8 mouse cellular contexts compared by ENCODE assay signal in genomic region chr11:115807971-115808370, GRCm38 (mm10). TPM values are rescaled to one million over a fixed set of nuclear protein-coding genes. Genes with fewer than 3 reads are reported as not detected.
A peak's percentile ranks its signal among the peaks of the same experiment; 100 is the strongest.
DNase-seq lines count a peak whose midpoint lies in the region; ATAC-seq lines count a peak whose summit lies in the region.

No protein-coding gene starts in this region.

- H3K4me3 ChIP-seq in kidney, embryonic 16.5 days (ENCODE audit: low read length): no peak overlapping the region
- no peak overlapping the region for H3K4me3 ChIP-seq in kidney, embryonic 14.5 days (ENCODE audit: low read length)
- H3K4me3 ChIP-seq in embryonic facial prominence, embryonic 12.5 days: no peak overlapping the region
- no peak overlapping the region for H3K4me3 ChIP-seq in midbrain, embryonic 16.5 days (ENCODE audit: low read depth, low read length)

- no peaks in the 10 kb centered on the region for H3K27me3 ChIP-seq in kidney, embryonic 16.5 days (ENCODE audit: insufficient read depth, low read length)
- H3K27me3 ChIP-seq in kidney, embryonic 14.5 days (ENCODE audit: control insufficient read depth, insufficient read depth, low read length): no peaks in the 10 kb centered on the region
- H3K27me3 ChIP-seq in embryonic facial prominence, embryonic 12.5 days: no peaks in the 10 kb centered on the region
- no peaks in the 10 kb centered on the region for H3K27me3 ChIP-seq in midbrain, embryonic 16.5 days (ENCODE audit: control insufficient read depth, insufficient read depth, low read depth, low read length)

- WGBS in kidney, embryonic 16.5 days: 70% methylated on average over 11 of the region's 11 CpGs
- 76% methylated on average over 11 of the region's 11 CpGs for WGBS in kidney, embryonic 14.5 days
- 69% methylated on average over 11 of the region's 11 CpGs for WGBS in embryonic facial prominence, embryonic 12.5 days
- 51% methylated on average over 11 of the region's 11 CpGs for WGBS in midbrain, embryonic 16.5 days

- peaks cover 53% of the 10 kb centered on the region for H3K4me1 ChIP-seq in kidney, embryonic 16.5 days (ENCODE audit: insufficient read depth, low read length)
- H3K4me1 ChIP-seq in kidney, embryonic 14.5 days (ENCODE audit: control insufficient read depth, insufficient read depth, low read length): peaks cover 47% of the 10 kb centered on the region
- H3K4me1 ChIP-seq in embryonic facial prominence, embryonic 12.5 days: peaks cover 55% of the 10 kb centered on the region
- peaks cover 29% of the 10 kb centered on the region for H3K4me1 ChIP-seq in midbrain, embryonic 16.5 days (ENCODE audit: control insufficient read depth, insufficient read depth, low read length)

- peak; percentile 43 for DNase-seq in heart, postnatal 4 days
- DNase-seq in adrenal gland, postnatal 4 days (ENCODE audit: low spot score in 2 of 2): no peak
- no peak for DNase-seq in spleen, postnatal 4 days (ENCODE audit: low spot score in 2 of 2)
- DNase-seq in thymus, postnatal 10 days (ENCODE audit: low spot score in 2 of 2): no peak

- H3K27ac ChIP-seq in kidney, embryonic 16.5 days (ENCODE audit: low read length): no peak overlapping the region; the same call in 1 of the 2 replicates
- H3K27ac ChIP-seq in kidney, embryonic 14.5 days (ENCODE audit: low read depth, low read length): no peak overlapping the region; the same call in 1 of the 2 replicates
- H3K27ac ChIP-seq in embryonic facial prominence, embryonic 12.5 days: no peak overlapping the region; the same call in 1 of the 2 replicates
- H3K27ac ChIP-seq in midbrain, embryonic 16.5 days (ENCODE audit: low read length): peak overlapping the region; percentile 67

- H3K36me3 ChIP-seq in kidney, embryonic 16.5 days (ENCODE audit: insufficient read depth, low read length): peaks cover 49% of the 10 kb centered on the region
- H3K36me3 ChIP-seq in kidney, embryonic 14.5 days (ENCODE audit: control insufficient read depth, insufficient read depth, low read length): peaks cover 45% of the 10 kb centered on the region
- peaks cover 57% of the 10 kb centered on the region for H3K36me3 ChIP-seq in embryonic facial prominence, embryonic 12.5 days
- H3K36me3 ChIP-seq in midbrain, embryonic 16.5 days (ENCODE audit: control insufficient read depth, insufficient read depth, low read length): no peaks in the 10 kb centered on the region

- ATAC-seq in kidney, embryonic 16.5 days (ENCODE audit: low FRiP score, low TSS enrichment): no peak
- ATAC-seq in kidney, embryonic 14.5 days (ENCODE audit: low FRiP score, low TSS enrichment): no peak
- ATAC-seq in embryonic facial prominence, embryonic 12.5 days (ENCODE audit: insufficient number of reproducible peaks, insufficient read depth, low FRiP score, low TSS enrichment): no peak
- ATAC-seq in midbrain, embryonic 16.5 days: no peak

- peak overlapping the region; percentile 75 for H3K4me2 ChIP-seq in kidney, embryonic 16.5 days (replicated peaks; ENCODE audit: low read depth, low read length)
- H3K4me2 ChIP-seq in kidney, embryonic 14.5 days (replicated peaks; ENCODE audit: low read depth, low read length): no peak overlapping the region
- 0 out of 2 replicates have a peak overlapping the region, but pooled peaks have one; percentile 5 for H3K4me2 ChIP-seq in embryonic facial prominence, embryonic 12.5 days (replicated peaks)
- H3K4me2 ChIP-seq in midbrain, embryonic 16.5 days (ENCODE audit: low read length): no peak overlapping the region

- no peak overlapping the region for H3K9ac ChIP-seq in kidney, embryonic 16.5 days (replicated peaks; ENCODE audit: low read length)
- no peak overlapping the region for H3K9ac ChIP-seq in kidney, embryonic 14.5 days (ENCODE audit: low read depth, low read length)
- no peak overlapping the region for H3K9ac ChIP-seq in embryonic facial prominence, embryonic 12.5 days
- peak overlapping the region; percentile 38; the same call in 1 of the 2 replicates for H3K9ac ChIP-seq in midbrain, embryonic 16.5 days (ENCODE audit: low read depth, low read length)

- H3K9me3 ChIP-seq in kidney, embryonic 16.5 days (ENCODE audit: low read length): no peaks in the 10 kb centered on the region
- no peaks in the 10 kb centered on the region for H3K9me3 ChIP-seq in kidney, embryonic 14.5 days (ENCODE audit: control insufficient read depth, low read length)
- no peaks in the 10 kb centered on the region for H3K9me3 ChIP-seq in embryonic facial prominence, embryonic 12.5 days
- no peaks in the 10 kb centered on the region for H3K9me3 ChIP-seq in midbrain, embryonic 16.5 days (replicated peaks; ENCODE audit: control insufficient read depth, low read length, poor library complexity, severe bottlenecking)

RNA-seq across cellular contexts. Expression of gene Caskin2, which starts 5.5 kb away (rescaled TPM):
- 21.5 and 23.6 TPM in 2 replicates for polyA plus RNA-seq in kidney, embryonic 16.5 days (2015; fragmentation: Nextera tagmentation; extraction: Ambion mirVana)
- 14.2 and 17.5 TPM in 2 replicates for polyA plus RNA-seq in kidney, embryonic 14.5 days (2014; fragmentation: Nextera tagmentation; extraction: Ambion mirVana)
- 17.5 TPM in 2 replicates for polyA plus RNA-seq in embryonic facial prominence, embryonic 12.5 days (2016; fragmentation: Nextera tagmentation; extraction: Ambion mirVana)
- total RNA-seq in heart, postnatal 4 days (2021): 10 to 100 TPM; 51.7 to 58.8 TPM
- 7.6 and 8.9 TPM in 2 replicates for polyA plus RNA-seq in midbrain, embryonic 16.5 days (2015; fragmentation: Nextera tagmentation; extraction: Ambion mirVana)
- 10 to 100 TPM; 59.9 to 61.1 TPM for total RNA-seq in adrenal gland, postnatal 4 days (2021)

RNA-seq across cellular contexts. Expression of gene Tsen54, which starts 6.6 kb away (rescaled TPM):
- polyA plus RNA-seq in kidney, embryonic 16.5 days (2015; fragmentation: Nextera tagmentation; extraction: Ambion mirVana): 48.1 and 50.2 TPM in 2 replicates
- polyA plus RNA-seq in kidney, embryonic 14.5 days (2014; fragmentation: Nextera tagmentation; extraction: Ambion mirVana): 26.2 and 34.9 TPM in 2 replicates
- polyA plus RNA-seq in embryonic facial prominence, embryonic 12.5 days (2016; fragmentation: Nextera tagmentation; extraction: Ambion mirVana): 36.3 and 36.7 TPM in 2 replicates
- 10 to 100 TPM; 13.0 to 14.2 TPM for total RNA-seq in heart, postnatal 4 days (2021)
- polyA plus RNA-seq in midbrain, embryonic 16.5 days (2015; fragmentation: Nextera tagmentation; extraction: Ambion mirVana): 23.7 and 24.2 TPM in 2 replicates
- total RNA-seq in adrenal gland, postnatal 4 days (2021): 10 to 100 TPM; 25.4 to 26.3 TPM

RNA-seq across cellular contexts. Expression of gene Llgl2, which starts 15.9 kb away (rescaled TPM):
- 58.3 and 64.5 TPM in 2 replicates for polyA plus RNA-seq in kidney, embryonic 16.5 days (2015; fragmentation: Nextera tagmentation; extraction: Ambion mirVana)
- polyA plus RNA-seq in kidney, embryonic 14.5 days (2014; fragmentation: Nextera tagmentation; extraction: Ambion mirVana): 24.3 and 28.7 TPM in 2 replicates
- 7.6 and 8.8 TPM in 2 replicates for polyA plus RNA-seq in embryonic facial prominence, embryonic 12.5 days (2016; fragmentation: Nextera tagmentation; extraction: Ambion mirVana)
- total RNA-seq in heart, postnatal 4 days (2021): 10 to 100 TPM; 20.0 to 21.2 TPM
- 0.82 and 1.0 TPM in 2 replicates for polyA plus RNA-seq in midbrain, embryonic 16.5 days (2015; fragmentation: Nextera tagmentation; extraction: Ambion mirVana)
- 10 to 100 TPM; 15.8 to 25.6 TPM for total RNA-seq in adrenal gland, postnatal 4 days (2021)

RNA-seq across cellular contexts. Expression of gene Tmem94, which starts 42.7 kb away (rescaled TPM):
- polyA plus RNA-seq in kidney, embryonic 16.5 days (2015; fragmentation: Nextera tagmentation; extraction: Ambion mirVana): 33.4 and 34.5 TPM in 2 replicates
- 12.4 and 19.9 TPM in 2 replicates for polyA plus RNA-seq in kidney, embryonic 14.5 days (2014; fragmentation: Nextera tagmentation; extraction: Ambion mirVana)
- polyA plus RNA-seq in embryonic facial prominence, embryonic 12.5 days (2016; fragmentation: Nextera tagmentation; extraction: Ambion mirVana): 29.6 and 30.0 TPM in 2 replicates
- 100 to 1,000 TPM; 103 to 108 TPM for total RNA-seq in heart, postnatal 4 days (2021)
- 25.1 and 25.6 TPM in 2 replicates for polyA plus RNA-seq in midbrain, embryonic 16.5 days (2015; fragmentation: Nextera tagmentation; extraction: Ambion mirVana)
- total RNA-seq in adrenal gland, postnatal 4 days (2021): 10 to 100 TPM; 67.4 to 71.0 TPM

RNA-seq across cellular contexts. Expression of gene Myo15b, which starts 50.2 kb away (rescaled TPM):
- polyA plus RNA-seq in kidney, embryonic 16.5 days (2015; fragmentation: Nextera tagmentation; extraction: Ambion mirVana): 12.6 and 14.2 TPM in 2 replicates
- polyA plus RNA-seq in kidney, embryonic 14.5 days (2014; fragmentation: Nextera tagmentation; extraction: Ambion mirVana): 2.8 and 5.5 TPM in 2 replicates
- polyA plus RNA-seq in embryonic facial prominence, embryonic 12.5 days (2016; fragmentation: Nextera tagmentation; extraction: Ambion mirVana): 0.10 and 0.18 TPM in 2 replicates
- total RNA-seq in heart, postnatal 4 days (2021): under 1 TPM; 0.16 to 0.19 TPM
- polyA plus RNA-seq in midbrain, embryonic 16.5 days (2015; fragmentation: Nextera tagmentation; extraction: Ambion mirVana): 0.09 TPM in 1 of 2 replicates, not detected in the other
- total RNA-seq in adrenal gland, postnatal 4 days (2021): 1 to 10 TPM; 1.1 to 6.8 TPM

Comparison
In these comparisons a context has a peak if more than half of its experiments do, and no peak if none do; other contexts are left out.
1. H3K4me2 ChIP-seq: peak in kidney, embryonic 16.5 days (single experiment) and embryonic facial prominence, embryonic 12.5 days (single experiment); none in kidney, embryonic 14.5 days (single experiment) and midbrain, embryonic 16.5 days (single experiment).